Mouse (Mus musculus): Measurements from ENCODE around the gene Cacna1i. TPM values are rescaled to one million over a fixed set of nuclear protein-coding genes. Genes with fewer than 3 reads are reported as not detected.

Cacna1i gene
- polyA plus RNA-seq, 1 experiment from 2014 or later = 0.06 TPM

GRCm38 (mm10) chr15:80318543-80319255 lies 31.7 kb downstream of the Cacna1i start:
- Histone ChIP-seq H3K27ac (no peak overlapping the region), H3K4me3 (no peak overlapping the region), H3K9me3 (no peaks in the 10 kb centered on the region), H3K4me2 (no peak overlapping the region), H3K4me1 (peaks cover 4% of the 10 kb centered on the region; the same call in 1 of the 2 replicates), H3K9ac (no peak overlapping the region), H3K27me3 (no peaks in the 10 kb centered on the region), H3K36me3 (no peaks in the 10 kb centered on the region)
- ATAC-seq (ENCODE audit: insufficient number of reproducible peaks, low FRiP score, low TSS enrichment, low read depth) = no peak
- 7% methylated on average over 11 of the region's 11 CpGs for WGBS

- Histone ChIP-seq H3K9me3 (no peaks in the 10 kb centered on the region), H3K4me1 (peaks cover 4% of the 10 kb centered on the region; the same call in 1 of the 2 replicates), H3K27ac (no peak overlapping the region), H3K4me2 (no peak overlapping the region), H3K4me3 (no peak overlapping the region), H3K9ac (no peak overlapping the region), H3K36me3 (no peaks in the 10 kb centered on the region), H3K27me3 (no peaks in the 10 kb centered on the region)
- WGBS = 25% methylated on average over 2 of the region's 2 CpGs
- no peak for ATAC-seq (ENCODE audit: insufficient number of reproducible peaks, low FRiP score, low TSS enrichment, low read depth)
Measured at GRCm38 (mm10) chr15:80319315-80319714, 32.3 kb downstream of the Cacna1i start.

- Histone ChIP-seq H3K36me3 (no peaks in the 10 kb centered on the region), H3K9me3 (no peaks in the 10 kb centered on the region), H3K9ac (no peak overlapping the region), H3K27me3 (no peaks in the 10 kb centered on the region), H3K27ac (no peak overlapping the region), H3K4me2 (no peak overlapping the region), H3K4me3 (no peak overlapping the region), H3K4me1 (peaks cover 4% of the 10 kb centered on the region; the same call in 1 of the 2 replicates)
- WGBS = 80% methylated on average over 6 of the region's 6 CpGs
- ATAC-seq (ENCODE audit: insufficient number of reproducible peaks, low FRiP score, low TSS enrichment, low read depth) = 0 out of 2 replicates have a peak, but pooled peaks have one; percentile 2
Measured at GRCm38 (mm10) chr15:80319921-80320320, 32.9 kb downstream of the Cacna1i start.

GRCm38 (mm10) chr15:80325207-80325606 lies 38.2 kb downstream of the Cacna1i start:
- no peak overlapping the region for H3K4me2 ChIP-seq
- H3K27me3 ChIP-seq = no peaks in the 10 kb centered on the region
- H3K36me3 ChIP-seq = no peaks in the 10 kb centered on the region
- no peak overlapping the region for H3K9ac ChIP-seq
- ATAC-seq (ENCODE audit: insufficient number of reproducible peaks, low FRiP score, low TSS enrichment, low read depth) = no peak
- no peaks in the 10 kb centered on the region for H3K4me1 ChIP-seq
- no peaks in the 10 kb centered on the region for H3K9me3 ChIP-seq
- WGBS = 67% methylated on average over 2 of the region's 2 CpGs
- no peak overlapping the region for H3K27ac ChIP-seq
- H3K4me3 ChIP-seq = no peak overlapping the region

GRCm38 (mm10) chr15:80325756-80326155 lies 38.7 kb downstream of the Cacna1i start:
- Histone ChIP-seq H3K4me2 (no peak overlapping the region), H3K4me1 (no peaks in the 10 kb centered on the region), H3K27ac (no peak overlapping the region), H3K9me3 (no peaks in the 10 kb centered on the region), H3K9ac (no peak overlapping the region), H3K4me3 (no peak overlapping the region), H3K27me3 (no peaks in the 10 kb centered on the region), H3K36me3 (no peaks in the 10 kb centered on the region)
- 70% methylated on average over 9 of the region's 9 CpGs for WGBS
- no peak for ATAC-seq (ENCODE audit: insufficient number of reproducible peaks, low FRiP score, low TSS enrichment, low read depth)

GRCm38 (mm10) chr15:80326947-80327346 lies 39.9 kb downstream of the Cacna1i start:
- H3K4me3 ChIP-seq = no peak overlapping the region
- no peak for ATAC-seq (ENCODE audit: insufficient number of reproducible peaks, low FRiP score, low TSS enrichment, low read depth)
- H3K36me3 ChIP-seq = no peaks in the 10 kb centered on the region
- no peak overlapping the region for H3K27ac ChIP-seq
- no peaks in the 10 kb centered on the region for H3K4me1 ChIP-seq
- H3K9me3 ChIP-seq = no peaks in the 10 kb centered on the region
- H3K9ac ChIP-seq = no peak overlapping the region
- H3K4me2 ChIP-seq = no peak overlapping the region
- no peaks in the 10 kb centered on the region for H3K27me3 ChIP-seq
- WGBS = 87% methylated on average over 4 of the region's 4 CpGs

- no peak overlapping the region for H3K9ac ChIP-seq
- no peak overlapping the region for H3K4me2 ChIP-seq
- H3K27ac ChIP-seq = no peak overlapping the region
- H3K9me3 ChIP-seq = no peaks in the 10 kb centered on the region
- 82% methylated on average over 13 of the region's 13 CpGs for WGBS
- no peak overlapping the region for H3K4me3 ChIP-seq
- no peak for ATAC-seq (ENCODE audit: insufficient number of reproducible peaks, low FRiP score, low TSS enrichment, low read depth)
- no peaks in the 10 kb centered on the region for H3K4me1 ChIP-seq
- no peaks in the 10 kb centered on the region for H3K36me3 ChIP-seq
- 0 out of 2 replicates have a peak, but pooled peaks cover 4% of the 10 kb centered on the region for H3K27me3 ChIP-seq
Measured at GRCm38 (mm10) chr15:80327743-80328540, 40.9 kb downstream of the Cacna1i start.

GRCm38 (mm10) chr15:80330276-80330675 lies 43.2 kb downstream of the Cacna1i start:
- H3K27me3 ChIP-seq = 0 out of 2 replicates have a peak, but pooled peaks cover 4% of the 10 kb centered on the region
- no peak overlapping the region for H3K9ac ChIP-seq
- H3K36me3 ChIP-seq = no peaks in the 10 kb centered on the region
- H3K4me1 ChIP-seq = no peaks in the 10 kb centered on the region
- no peak overlapping the region for H3K27ac ChIP-seq
- ATAC-seq (ENCODE audit: insufficient number of reproducible peaks, low FRiP score, low TSS enrichment, low read depth) = no peak
- WGBS = 66% methylated on average over 3 of the region's 3 CpGs
- no peak overlapping the region for H3K4me3 ChIP-seq
- H3K4me2 ChIP-seq = no peak overlapping the region
- H3K9me3 ChIP-seq = no peaks in the 10 kb centered on the region

- Histone ChIP-seq H3K9ac (no peak overlapping the region), H3K4me2 (no peak overlapping the region), H3K36me3 (no peaks in the 10 kb centered on the region), H3K4me3 (no peak overlapping the region), H3K27me3 (0 out of 2 replicates have a peak, but pooled peaks cover 9% of the 10 kb centered on the region), H3K9me3 (no peaks in the 10 kb centered on the region), H3K27ac (no peak overlapping the region), H3K4me1 (no peaks in the 10 kb centered on the region)
- ATAC-seq (ENCODE audit: insufficient number of reproducible peaks, low FRiP score, low TSS enrichment, low read depth) = no peak
- 80% methylated on average over 10 of the region's 10 CpGs for WGBS
Measured at GRCm38 (mm10) chr15:80334766-80335165, 47.7 kb downstream of the Cacna1i start.

- Histone ChIP-seq H3K27me3 (0 out of 2 replicates have a peak, but pooled peaks cover 9% of the 10 kb centered on the region), H3K36me3 (no peaks in the 10 kb centered on the region), H3K9me3 (no peaks in the 10 kb centered on the region), H3K4me3 (no peak overlapping the region), H3K9ac (no peak overlapping the region), H3K27ac (no peak overlapping the region), H3K4me2 (no peak overlapping the region), H3K4me1 (no peaks in the 10 kb centered on the region)
- WGBS = 58% methylated on average over 7 of the region's 7 CpGs
- ATAC-seq (ENCODE audit: insufficient number of reproducible peaks, low FRiP score, low TSS enrichment, low read depth) = no peak
Measured at GRCm38 (mm10) chr15:80335196-80335595, 48.2 kb downstream of the Cacna1i start.

GRCm38 (mm10) chr15:80340348-80340747 lies 53.3 kb downstream of the Cacna1i start:
- no peak overlapping the region for H3K4me3 ChIP-seq
- H3K9me3 ChIP-seq = no peaks in the 10 kb centered on the region
- H3K27me3 ChIP-seq = 0 out of 2 replicates have a peak, but pooled peaks cover 5% of the 10 kb centered on the region
- H3K9ac ChIP-seq = no peak overlapping the region
- ATAC-seq (ENCODE audit: insufficient number of reproducible peaks, low FRiP score, low TSS enrichment, low read depth) = no peak
- no peak overlapping the region for H3K4me2 ChIP-seq
- H3K27ac ChIP-seq = no peak overlapping the region
- no peaks in the 10 kb centered on the region for H3K4me1 ChIP-seq
- WGBS = 79% methylated on average over 2 of the region's 2 CpGs
- H3K36me3 ChIP-seq = no peaks in the 10 kb centered on the region

- Histone ChIP-seq H3K36me3 (no peaks in the 10 kb centered on the region), H3K4me1 (no peaks in the 10 kb centered on the region), H3K9me3 (no peaks in the 10 kb centered on the region), H3K9ac (no peak overlapping the region), H3K27ac (no peak overlapping the region), H3K27me3 (0 out of 2 replicates have a peak, but pooled peaks cover 5% of the 10 kb centered on the region), H3K4me3 (no peak overlapping the region), H3K4me2 (no peak overlapping the region)
- no peak for ATAC-seq (ENCODE audit: insufficient number of reproducible peaks, low FRiP score, low TSS enrichment, low read depth)
- 73% methylated on average over 4 of the region's 4 CpGs for WGBS
Measured at GRCm38 (mm10) chr15:80342394-80342793, 55.4 kb downstream of the Cacna1i start.
